ENCODE assay signal across 8 mouse cellular contexts in genomic region chr3:84883817-84884483, GRCm38 (mm10).
DNase-seq lines count a peak whose midpoint lies in the region; ATAC-seq and TF ChIP-seq lines count a peak whose summit lies in the region.

No protein-coding gene starts in this region.

- TF ChIP-seq EP300 in lung, postnatal 0 days (IDR thresholded peaks at IDR 0.05): no peak

- no peak overlapping the region; the same call in 1 of the 2 replicates for H3K9ac ChIP-seq in heart, embryonic 15.5 days
- no peak overlapping the region for H3K9ac ChIP-seq in lung, postnatal 0 days (replicated peaks; ENCODE audit: low read depth)
- H3K9ac ChIP-seq in forebrain, embryonic 16.5 days (replicated peaks; ENCODE audit: low read depth, low read length): no peak overlapping the region
- H3K9ac ChIP-seq in midbrain, embryonic 15.5 days: no peak overlapping the region

- no peak for TF ChIP-seq POLR2A in thymus, adult 2 months (IDR thresholded peaks at IDR 0.05; ENCODE audit: control insufficient read depth, extremely low read depth, insufficient read depth, low read length, poor library complexity)

- peak overlapping the region; percentile 31; the same call in 1 of the 2 replicates for H3K27ac ChIP-seq in heart, embryonic 15.5 days
- no peak overlapping the region for H3K27ac ChIP-seq in lung, postnatal 0 days (ENCODE audit: low read length)
- no peak overlapping the region for H3K27ac ChIP-seq in thymus, adult 2 months (ENCODE audit: control insufficient read depth, insufficient read depth, low read length)
- no peak overlapping the region for H3K27ac ChIP-seq in forebrain, embryonic 16.5 days (ENCODE audit: low read length)
- no peak overlapping the region for H3K27ac ChIP-seq in midbrain, embryonic 15.5 days

- H3K36me3 ChIP-seq in heart, embryonic 15.5 days: no peaks in the 10 kb centered on the region
- no peaks in the 10 kb centered on the region for H3K36me3 ChIP-seq in lung, postnatal 0 days (ENCODE audit: insufficient read depth, low read length)
- H3K36me3 ChIP-seq in thymus, adult 2 months (ENCODE audit: control insufficient read depth, insufficient read depth, low read length): no peaks in the 10 kb centered on the region
- no peaks in the 10 kb centered on the region for H3K36me3 ChIP-seq in forebrain, embryonic 16.5 days (ENCODE audit: control insufficient read depth, insufficient read depth)
- H3K36me3 ChIP-seq in midbrain, embryonic 15.5 days (replicated peaks): no peaks in the 10 kb centered on the region

- H3K4me2 ChIP-seq in heart, embryonic 15.5 days: peak overlapping the region; percentile 35; the same call in 1 of the 2 replicates
- H3K4me2 ChIP-seq in lung, postnatal 0 days (replicated peaks; ENCODE audit: low read depth, low read length): peak overlapping the region; percentile 27; the same call in 1 of the 2 replicates
- H3K4me2 ChIP-seq in forebrain, embryonic 16.5 days (ENCODE audit: low read length): no peak overlapping the region
- H3K4me2 ChIP-seq in midbrain, embryonic 15.5 days: no peak overlapping the region

- H3K4me1 ChIP-seq in heart, embryonic 15.5 days (replicated peaks): peaks cover 13% of the 10 kb centered on the region
- peaks cover 10% of the 10 kb centered on the region; the same call in 1 of the 2 replicates for H3K4me1 ChIP-seq in lung, postnatal 0 days (ENCODE audit: insufficient read depth, low read depth, low read length)
- H3K4me1 ChIP-seq in thymus, adult 2 months (replicated peaks; ENCODE audit: control insufficient read depth, insufficient read depth, low read length): peaks cover 6% of the 10 kb centered on the region; the same call in 1 of the 2 replicates
- no peaks in the 10 kb centered on the region for H3K4me1 ChIP-seq in forebrain, embryonic 16.5 days (replicated peaks; ENCODE audit: control insufficient read depth, insufficient read depth, low read length)
- H3K4me1 ChIP-seq in midbrain, embryonic 15.5 days: no peaks in the 10 kb centered on the region

- no peak overlapping the region for H3K4me3 ChIP-seq in heart, embryonic 15.5 days
- no peak overlapping the region for H3K4me3 ChIP-seq in lung, postnatal 0 days (ENCODE audit: low read depth, low read length)
- no peak overlapping the region for H3K4me3 ChIP-seq in thymus, adult 2 months (ENCODE audit: control insufficient read depth, insufficient read depth, low read length)
- H3K4me3 ChIP-seq in forebrain, embryonic 16.5 days (replicated peaks; ENCODE audit: low read length): no peak overlapping the region
- H3K4me3 ChIP-seq in midbrain, embryonic 15.5 days: no peak overlapping the region

- 25% methylated on average over 11 of the region's 11 CpGs for WGBS in heart, embryonic 15.5 days
- 18% methylated on average over 11 of the region's 11 CpGs for WGBS in lung, postnatal 0 days
- 28% methylated on average over 11 of the region's 11 CpGs for WGBS in thymus, adult 2 months
- 69% methylated on average over 11 of the region's 11 CpGs for WGBS in forebrain, embryonic 16.5 days
- WGBS in midbrain, embryonic 15.5 days: 59% methylated on average over 11 of the region's 11 CpGs

- peak; percentile 15 for DNase-seq in kidney, adult 11 months
- DNase-seq in kidney, postnatal 14 days: no peak
- DNase-seq in lung, postnatal 0 days (ENCODE audit: low spot score): peak; percentile 49
- peak; percentile 34 for DNase-seq in thymus, adult 2 months
- DNase-seq in gastrocnemius, postnatal 25 days: no peak

- peak; percentile 85 for ATAC-seq in heart, embryonic 15.5 days (replicated peaks; ENCODE audit: insufficient number of reproducible peaks, insufficient read depth, low FRiP score, low read depth)
- peak; percentile 74 for ATAC-seq in lung, postnatal 0 days
- ATAC-seq in forebrain, embryonic 16.5 days: no peak
- no peak for ATAC-seq in midbrain, embryonic 15.5 days (replicated peaks)

- no peak for TF ChIP-seq CTCF in lung, postnatal 0 days (IDR thresholded peaks at IDR 0.05)
- no peak for TF ChIP-seq CTCF in thymus, adult 2 months (IDR thresholded peaks at IDR 0.05; ENCODE audit: borderline replicate concordance, control insufficient read depth, extremely low read depth, insufficient read depth, low read length, poor library complexity)

- no peaks in the 10 kb centered on the region for H3K27me3 ChIP-seq in heart, embryonic 15.5 days
- no peaks in the 10 kb centered on the region for H3K27me3 ChIP-seq in lung, postnatal 0 days (replicated peaks; ENCODE audit: insufficient read depth, low read length)
- no peaks in the 10 kb centered on the region for H3K27me3 ChIP-seq in thymus, adult 2 months (ENCODE audit: control insufficient read depth, insufficient read depth, low read length)
- H3K27me3 ChIP-seq in forebrain, embryonic 16.5 days (replicated peaks; ENCODE audit: control insufficient read depth, insufficient read depth, low read length): no peaks in the 10 kb centered on the region
- H3K27me3 ChIP-seq in midbrain, embryonic 15.5 days (replicated peaks): no peaks in the 10 kb centered on the region

- H3K9me3 ChIP-seq in heart, embryonic 15.5 days (replicated peaks): no peaks in the 10 kb centered on the region
- no peaks in the 10 kb centered on the region for H3K9me3 ChIP-seq in lung, postnatal 0 days (ENCODE audit: low read length)
- H3K9me3 ChIP-seq in forebrain, embryonic 16.5 days (ENCODE audit: control insufficient read depth, low read length): no peaks in the 10 kb centered on the region
- no peaks in the 10 kb centered on the region for H3K9me3 ChIP-seq in midbrain, embryonic 15.5 days

Comparison
In these comparisons a context has a peak if more than half of its experiments do, and no peak if none do; other contexts are left out.
1. DNase-seq: peak in kidney, adult 11 months (single experiment), lung, postnatal 0 days (single experiment) and thymus, adult 2 months (single experiment); none in kidney, postnatal 14 days (single experiment) and gastrocnemius, postnatal 25 days (single experiment).
2. ATAC-seq: peak in heart, embryonic 15.5 days (single experiment) and lung, postnatal 0 days (single experiment); none in forebrain, embryonic 16.5 days (single experiment) and midbrain, embryonic 15.5 days (single experiment).
3. H3K4me2 ChIP-seq: peak in heart, embryonic 15.5 days (single experiment) and lung, postnatal 0 days (single experiment); none in forebrain, embryonic 16.5 days (single experiment) and midbrain, embryonic 15.5 days (single experiment).